Mouse (Mus musculus) MEL (cell line): ENCODE measurements around the gene Slc35e2.

ENCODE experiments used
- CTCF ChIP-seq, 3 experiments: IDR thresholded peaks in 2 of 3; conservative IDR thresholded peaks in 1 of 3; 2 replicates each; pipeline ENCODE4 v1.5.1; 2011 to 2012; ENCODE audit warnings: low read length in 3 of 3, low read depth in 2 of 3, mild to moderate bottlenecking in 2 of 3, improper control_type of control experiment in 1 of 3, inconsistent platforms in 1 of 3, mixed read lengths in 1 of 3, moderate library complexity in 1 of 3; ENCODE audit not compliant: control insufficient read depth in 1 of 3, insufficient read depth in 1 of 3, poor library complexity in 1 of 3, severe bottlenecking in 1 of 3
- EP300 ChIP-seq, 2 experiments: IDR thresholded peaks; 2 replicates each; pipeline ENCODE4 v1.6.1; 2011; ENCODE audit warnings: improper control_type of control experiment in 2 of 2, low read length in 2 of 2, low read depth in 1 of 2, mild to moderate bottlenecking in 1 of 2
- MAFK ChIP-seq: IDR thresholded peaks from 2 replicates; pipeline ENCODE4 v1.6.1; 2011; ENCODE audit warnings: low read depth, mild to moderate bottlenecking, low read length, improper control_type of control experiment, borderline replicate concordance
- MAX ChIP-seq: IDR thresholded peaks from 2 replicates; pipeline ENCODE4 v1.6.1; 2011; ENCODE audit warnings: low read length, improper control_type of control experiment
- MAZ ChIP-seq: IDR thresholded peaks from 2 replicates; pipeline ENCODE4 v1.6.1; 2012; ENCODE audit warnings: low read depth, mild to moderate bottlenecking, inconsistent platforms, low read length, improper control_type of control experiment
- POLR2A ChIP-seq, 2 experiments: IDR thresholded peaks; 2 replicates each; pipeline ENCODE4 v1.6.1; 2011 to 2012; ENCODE audit warnings: low read length in 2 of 2, mild to moderate bottlenecking in 2 of 2, control low read depth in 1 of 2, improper control_type of control experiment in 1 of 2, low read depth in 1 of 2, moderate library complexity in 1 of 2; ENCODE audit not compliant: control insufficient read depth in 1 of 2, insufficient read depth in 1 of 2, poor library complexity in 1 of 2
- POLR2AphosphoS2 ChIP-seq: IDR thresholded peaks from 2 replicates; pipeline ENCODE4 v1.6.1; 2011; ENCODE audit warnings: low read length, improper control_type of control experiment
- USF1 ChIP-seq: IDR thresholded peaks from 2 replicates; pipeline ENCODE4 v1.6.1; 2014; ENCODE audit warnings: low read depth, mild to moderate bottlenecking, inconsistent platforms, low read length, improper control_type of control experiment, moderate library complexity

GRCm38 (mm10) chr4:155566555-155566954 is 34.7 kb upstream of the Slc35e2 start:
- TF ChIP-seq CTCF (IDR thresholded peaks at IDR 0.05 in 2 of 3, conservative IDR thresholded peaks at IDR 0.05 in 1 of 3; ENCODE audit: control insufficient read depth in 1 of 3, insufficient read depth in 1 of 3, low read depth in 2 of 3, low read length in 3 of 3, poor library complexity in 1 of 3, severe bottlenecking in 1 of 3) (no peak), POLR2A (IDR thresholded peaks at IDR 0.05; ENCODE audit: control insufficient read depth in 1 of 2, insufficient read depth in 1 of 2, low read depth in 1 of 2, low read length in 2 of 2, poor library complexity in 1 of 2) (no peak), MAX (no peak), POLR2AphosphoS2 (no peak), EP300 (IDR thresholded peaks at IDR 0.05; ENCODE audit: low read depth in 1 of 2, low read length in 2 of 2) (no peak), MAZ (no peak), MAFK (no peak), USF1 (no peak)
